Mouse (Mus musculus) CH12F3 (cell line): ENCODE results near the gene Ercc5.

ENCODE experiments used
- in situ Hi-C: fragments of 300-500 bp; cut with MboI; formaldehyde crosslinking; loops from 2 replicates; pipeline ENCODE4 v1.14.3; 2020; ENCODE audit warnings: low sequenced_read_pairs

Gene Ercc5

DNA sequence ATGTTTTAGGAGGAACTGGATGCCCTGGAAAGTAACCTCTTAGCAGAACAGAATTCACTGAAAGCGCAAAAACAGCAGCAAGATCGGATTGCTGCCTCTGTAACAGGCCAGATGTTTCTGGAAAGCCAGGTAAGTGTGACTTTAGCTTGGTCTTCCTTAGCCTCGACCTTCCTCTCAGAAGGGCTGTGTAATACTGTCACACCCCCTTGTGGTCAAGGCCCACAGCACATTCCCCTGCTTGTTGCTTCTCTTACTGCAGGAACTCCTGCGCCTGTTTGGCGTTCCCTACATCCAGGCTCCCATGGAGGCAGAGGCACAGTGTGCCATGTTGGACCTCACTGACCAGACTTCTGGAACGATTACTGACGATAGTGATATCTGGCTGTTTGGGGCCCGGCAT, 26.4 kb downstream of the Ercc5 start:
- in situ Hi-C loops, result no loop called here

DNA sequence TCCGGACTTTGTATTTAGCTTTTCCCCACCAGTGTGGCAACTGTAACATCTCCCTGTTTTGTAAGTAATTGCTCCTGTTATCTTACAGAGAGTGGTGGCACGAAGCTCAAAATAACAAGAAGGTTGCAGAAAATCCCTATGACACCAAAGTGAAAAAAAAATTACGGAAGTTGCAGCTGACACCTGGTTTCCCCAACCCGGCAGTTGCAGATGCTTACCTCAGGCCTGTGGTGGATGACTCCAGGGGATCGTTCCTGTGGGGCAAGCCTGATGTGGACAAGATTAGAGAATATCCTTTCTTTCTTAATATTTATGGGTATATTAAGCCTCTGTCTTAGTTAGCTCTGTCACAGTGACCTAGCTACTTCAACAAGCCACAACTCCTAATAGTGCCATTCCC, 30.5 kb downstream of the Ercc5 start:
- in situ Hi-C loops, result no loop called here

DNA sequence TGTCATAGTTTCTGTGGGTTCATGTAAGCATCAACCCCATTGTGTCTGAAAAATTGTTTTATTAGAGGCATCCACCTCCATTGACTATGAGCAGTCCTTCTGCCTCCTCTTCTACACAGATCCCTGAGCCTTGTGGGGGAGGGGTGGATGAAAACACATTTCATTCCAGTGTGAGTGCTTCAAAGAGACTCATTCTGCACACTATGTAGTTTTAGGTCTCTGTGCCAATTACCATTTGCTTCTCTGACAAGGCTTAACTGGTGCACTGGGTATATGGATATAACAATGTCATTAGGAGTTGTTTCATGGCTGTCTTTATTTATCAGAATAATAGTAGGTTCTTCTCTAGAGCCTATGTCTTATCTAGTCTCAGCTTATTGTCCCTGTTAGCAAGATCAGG, 38.9 kb downstream of the Ercc5 start:
- in situ Hi-C loops, result no loop called here

DNA sequence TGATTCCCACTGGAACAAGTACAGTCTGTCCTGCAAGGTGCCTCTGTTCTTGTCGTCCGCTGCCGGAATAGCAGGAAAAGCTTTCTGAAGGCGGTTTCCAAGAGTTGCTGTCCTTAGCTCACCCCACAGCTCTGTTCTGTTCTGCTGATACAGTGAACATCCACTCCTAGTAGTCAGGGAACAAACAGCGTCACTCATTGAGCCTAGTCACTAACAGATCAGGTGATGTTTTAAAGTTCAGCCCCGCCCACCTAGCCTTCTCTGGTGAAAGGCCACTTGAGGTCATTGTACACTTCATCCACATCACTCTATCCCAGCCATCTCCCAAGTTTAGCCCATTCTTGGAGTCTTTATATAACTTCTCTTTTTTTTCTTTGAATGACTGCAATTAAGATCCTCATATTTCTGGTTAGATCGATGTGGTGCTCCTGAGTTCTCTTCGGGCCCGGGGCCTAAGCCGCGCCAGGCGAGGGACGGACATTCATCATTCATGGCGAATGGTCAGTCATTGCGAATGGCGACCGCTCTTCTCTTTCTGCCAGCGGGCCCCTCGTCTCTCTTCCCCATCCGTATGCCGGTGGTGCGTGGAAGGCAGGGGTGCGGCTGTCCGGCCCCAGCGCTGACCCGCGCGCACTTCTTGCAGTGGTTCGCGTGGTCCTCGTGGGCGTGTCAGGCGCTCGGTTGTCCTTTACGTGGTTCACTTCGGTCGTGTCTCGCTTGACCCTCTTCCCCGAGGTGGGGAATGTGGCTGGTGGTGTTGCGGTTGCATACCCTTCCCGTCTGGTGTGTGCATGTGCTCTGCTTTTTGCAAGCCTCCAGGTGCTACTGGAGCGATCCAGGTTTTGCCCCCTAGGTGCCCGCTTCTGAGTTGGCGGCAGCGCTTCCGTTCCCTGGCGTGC, 51.0 kb downstream of the Ercc5 start:
- in situ Hi-C loops, result no loop called here

DNA sequence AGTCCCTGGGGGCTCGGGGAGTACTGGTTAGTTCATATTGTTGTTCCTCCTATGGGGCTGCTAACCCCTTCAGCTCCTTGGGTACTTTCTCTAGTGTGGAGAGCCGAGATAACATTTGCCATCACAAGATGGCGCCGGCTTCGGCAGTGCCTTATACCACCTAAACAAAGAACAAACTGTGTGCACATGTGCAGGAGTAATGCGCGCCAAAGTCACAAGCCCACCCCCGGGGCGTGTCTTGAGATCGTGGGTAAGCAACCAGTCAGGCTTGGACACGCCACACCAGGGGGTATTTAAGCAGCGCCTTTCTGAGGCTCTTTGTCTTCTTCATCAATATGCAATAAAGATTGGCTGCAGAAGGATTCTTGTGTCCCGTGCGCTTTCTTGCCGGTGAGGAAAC, 55.3 kb downstream of the Ercc5 start:
- in situ Hi-C loops, result no loop called here

DNA sequence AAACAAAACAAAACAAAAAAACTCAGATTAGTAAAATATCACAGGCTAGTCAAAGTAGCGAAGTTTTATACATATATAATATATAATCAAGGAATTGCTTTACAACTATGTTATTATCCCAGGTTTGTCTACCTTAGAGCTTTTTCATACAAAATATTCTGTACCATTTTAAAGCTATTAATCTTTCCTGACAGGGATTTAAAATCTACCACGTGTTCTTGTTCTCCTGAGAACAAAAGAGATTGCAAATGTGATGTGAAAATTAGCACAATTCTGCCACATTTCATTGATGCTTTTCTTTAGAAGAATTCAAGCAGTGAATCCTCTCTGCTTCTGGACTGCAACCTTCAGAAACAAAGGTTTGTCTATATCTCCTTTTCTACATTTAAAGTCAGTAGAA, 66.9 kb downstream of the Ercc5 start:
- in situ Hi-C loops, result no loop called here

DNA sequence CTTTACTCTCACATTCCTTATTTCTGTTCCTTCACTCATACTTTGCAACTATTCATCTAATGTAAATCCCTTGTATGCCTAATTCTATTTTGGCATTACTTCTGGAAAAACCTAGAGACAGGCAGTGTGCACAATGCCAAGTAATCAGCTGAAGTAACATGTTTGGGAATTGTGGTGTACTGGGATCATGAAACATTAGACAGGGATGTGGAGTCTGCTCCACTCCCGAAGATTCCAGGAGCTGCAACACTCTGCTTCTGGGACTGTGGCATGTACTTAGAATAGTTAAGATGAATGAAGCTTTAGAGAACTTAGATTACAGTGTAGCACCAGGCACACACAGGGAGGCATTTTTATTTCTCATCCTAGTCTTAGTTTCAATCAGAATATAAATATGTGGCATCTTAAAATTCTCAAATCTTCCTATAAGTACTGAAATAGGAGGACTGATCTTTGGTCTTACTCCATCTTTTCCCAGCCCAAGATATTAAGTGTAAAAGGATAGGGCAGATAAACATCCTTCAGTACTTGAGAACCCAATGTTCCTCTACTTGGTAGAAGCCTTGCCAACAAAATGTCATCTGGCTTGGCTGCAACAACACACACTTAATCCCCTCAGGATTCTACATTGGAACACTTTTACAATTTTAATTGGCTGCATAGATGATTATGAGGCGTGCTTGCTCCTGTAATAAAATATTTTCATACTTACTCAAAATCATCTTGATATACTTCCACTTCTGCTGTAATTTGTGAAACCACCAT, 69.0 kb downstream of the Ercc5 start:
- in situ Hi-C loops, result no loop called here

DNA sequence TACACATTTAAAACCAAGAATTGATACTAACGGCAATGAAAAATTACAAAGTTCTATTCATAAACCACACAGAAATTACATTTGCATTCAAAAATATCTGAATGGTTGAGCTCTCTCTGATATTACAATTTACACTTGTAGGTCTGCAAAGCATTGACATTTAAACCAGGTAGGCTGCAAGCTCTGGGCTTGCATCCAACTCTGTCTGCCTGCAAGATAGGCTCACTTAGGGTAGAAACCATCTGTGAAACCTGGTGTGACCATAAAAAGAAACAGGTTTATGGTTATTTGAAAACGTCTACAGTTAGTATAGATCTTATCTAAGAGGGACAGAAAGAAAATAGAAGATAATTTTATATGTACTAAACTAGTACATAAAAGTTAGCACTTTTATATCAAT, 69.6 kb downstream of the Ercc5 start:
- in situ Hi-C loops, result no loop called here

DNA sequence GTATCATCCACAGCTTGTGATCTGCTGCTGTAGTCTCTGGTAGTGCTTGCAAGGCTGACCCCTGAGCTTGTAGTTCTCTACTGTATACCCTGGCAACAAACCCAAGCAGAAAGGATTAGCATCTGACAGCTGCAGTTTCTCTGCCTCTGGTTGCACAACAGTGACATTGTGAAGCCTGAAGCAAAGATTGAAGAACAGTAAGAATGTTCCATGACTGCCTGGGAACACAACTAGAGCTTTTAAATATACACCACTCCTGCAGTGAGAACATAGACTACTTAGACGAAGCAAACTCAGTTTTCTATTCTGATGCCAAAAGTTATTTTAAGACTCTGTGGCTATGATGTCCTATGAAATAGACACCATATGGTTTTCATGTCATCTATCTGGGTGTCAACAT, 71.3 kb downstream of the Ercc5 start, which contains the start of gene Mettl21e:
Gene Mettl21e (minus strand): TSS at position 86 of the 400 bp plus-strand sequence.
- in situ Hi-C loops, result no loop called here

DNA sequence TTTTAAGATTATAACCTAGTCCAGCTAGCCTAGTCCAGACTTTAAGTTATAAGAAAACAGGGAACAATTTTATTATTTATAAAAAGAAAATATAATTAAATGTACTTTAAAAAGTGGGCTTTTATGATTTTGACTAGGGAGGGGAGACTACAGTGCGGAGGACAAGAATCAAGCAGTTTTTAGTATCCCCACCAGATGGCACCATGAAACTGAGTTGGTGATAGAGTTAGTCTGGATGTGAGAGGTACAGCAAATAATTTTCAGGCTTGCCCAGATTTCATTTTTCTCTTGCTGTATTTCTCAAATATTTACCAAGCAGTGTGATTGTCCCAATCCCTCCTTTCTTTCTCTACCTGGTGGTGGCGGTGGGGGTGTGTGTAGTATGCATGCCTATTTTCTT, 81.5 kb downstream of the Ercc5 start:
- in situ Hi-C loops, result no loop called here
